Mouse (Mus musculus) forebrain, embryonic 16.5 days (tissue): ENCODE data around the gene Acsf3. TPM values are rescaled to one million over a fixed set of nuclear protein-coding genes. Genes with fewer than 3 reads are reported as not detected.

Experiments used
- ATAC-seq: fragments of 200-750 bp; cut with Nextera tagmentation; 2 replicates; pipeline ENCODE4 v1.8.0; 2017; ENCODE audit warnings: mild to moderate bottlenecking, moderate library complexity
- H3K27ac ChIP-seq: fragments of 300-500 bp; sonication (generic); 2 replicates; pipeline ENCODE4 v1.5.1; 2014; ENCODE audit warnings: low read length, control low read depth
- H3K27me3 ChIP-seq: fragments of 300-500 bp; sonication (generic); replicated peaks from 2 replicates; pipeline ENCODE4 v1.6.1; 2014; ENCODE audit warnings: low read length; ENCODE audit not compliant: control insufficient read depth, insufficient read depth
- H3K36me3 ChIP-seq: fragments of 300-500 bp; sonication (generic); 2 replicates; pipeline ENCODE4 v1.6.1; 2014; ENCODE audit not compliant: control insufficient read depth, insufficient read depth
- H3K4me1 ChIP-seq: fragments of 300-500 bp; sonication (generic); replicated peaks from 2 replicates; pipeline ENCODE4 v1.6.1; 2014; ENCODE audit warnings: low read length; ENCODE audit not compliant: control insufficient read depth, insufficient read depth
- H3K4me2 ChIP-seq: fragments of 300-500 bp; sonication (generic); 2 replicates; pipeline ENCODE4 v1.6.1; 2014; ENCODE audit warnings: mild to moderate bottlenecking, low read length, control low read depth
- H3K4me3 ChIP-seq: fragments of 300-500 bp; sonication (generic); replicated peaks from 2 replicates; pipeline ENCODE4 v1.5.1; 2014; ENCODE audit warnings: mild to moderate bottlenecking, low read length, control low read depth
- H3K9ac ChIP-seq: fragments of 300-500 bp; sonication (generic); replicated peaks from 2 replicates; pipeline ENCODE4 v1.6.1; 2014; ENCODE audit warnings: low read depth, low read length, control low read depth
- H3K9me3 ChIP-seq: fragments of 300-500 bp; sonication (generic); 2 replicates; pipeline ENCODE4 v1.6.1; 2016; ENCODE audit warnings: low read length; ENCODE audit not compliant: control insufficient read depth
- WGBS: fragments of 180-500 bp; shearing (Covaris S2); extraction: QIAGEN DNeasy Blood & Tissue Kit; methylation state at CpG from one replicate; pipeline ENCODE4 v1.1.7; 2014; 5-methylcytosine and 5-hydroxymethylcytosine counted together
- polyA plus RNA-seq: library from polyadenylated mRNA; unstranded; fragments of >200 nt; fragmentation: Nextera tagmentation; extraction: Ambion mirVana; gene quantifications from 2 replicates; pipeline ENCODE4 v1.2.1, GENCODE M21; 2015

The Acsf3 gene
- polyA plus RNA-seq, 1 experiment from 2014 or later, result 15.9 TPM

DNA sequence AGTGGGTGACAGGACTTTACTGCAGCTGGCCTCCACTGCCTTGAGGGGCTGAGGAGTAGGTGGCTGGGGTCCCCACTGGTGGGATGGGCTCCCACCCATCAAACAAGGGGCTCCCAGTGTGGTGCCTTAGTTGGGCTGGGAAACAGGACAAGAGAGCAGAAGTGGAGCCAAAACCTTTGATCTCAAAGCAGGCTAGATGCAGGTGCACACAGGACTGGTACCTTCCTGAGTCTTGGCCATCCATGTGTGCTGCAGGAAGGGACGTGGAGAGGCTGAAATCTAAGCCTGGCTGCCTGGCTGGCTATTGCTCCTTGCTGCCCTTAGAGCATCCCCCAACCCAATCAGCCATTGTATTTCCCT is 77.2 kb downstream of the Acsf3 start:
- no peak overlapping the region for H3K9ac ChIP-seq
- H3K9me3 ChIP-seq, result no peaks in the 10 kb centered on the region
- H3K27ac ChIP-seq, result no peak overlapping the region
- no peak overlapping the region for H3K4me3 ChIP-seq
- H3K4me2 ChIP-seq, result no peak overlapping the region
- H3K4me1 ChIP-seq, result peaks cover 11% of the 10 kb centered on the region
- no peak for ATAC-seq
- no peaks in the 10 kb centered on the region; the same call in 1 of the 2 replicates for H3K27me3 ChIP-seq
- H3K36me3 ChIP-seq, result no peaks in the 10 kb centered on the region
- WGBS, result 53% methylated on average over 1 of the region's 1 CpGs

GRCm38 (mm10) chr8:122853340-122853771 is 78.1 kb downstream of the Acsf3 start:
- ATAC-seq, result peak; percentile 75; the same call in 1 of the 2 replicates
- H3K36me3 ChIP-seq, result no peaks in the 10 kb centered on the region
- no peak overlapping the region for H3K27ac ChIP-seq
- no peak overlapping the region for H3K4me3 ChIP-seq
- 14% methylated on average over 11 of the region's 11 CpGs for WGBS
- peaks cover 8% of the 10 kb centered on the region for H3K4me1 ChIP-seq
- H3K9ac ChIP-seq, result 0 out of 2 replicates have a peak overlapping the region, but pooled peaks have one; percentile 0
- H3K27me3 ChIP-seq, result no peaks in the 10 kb centered on the region; the same call in 1 of the 2 replicates
- no peak overlapping the region for H3K4me2 ChIP-seq
- no peaks in the 10 kb centered on the region for H3K9me3 ChIP-seq

DNA sequence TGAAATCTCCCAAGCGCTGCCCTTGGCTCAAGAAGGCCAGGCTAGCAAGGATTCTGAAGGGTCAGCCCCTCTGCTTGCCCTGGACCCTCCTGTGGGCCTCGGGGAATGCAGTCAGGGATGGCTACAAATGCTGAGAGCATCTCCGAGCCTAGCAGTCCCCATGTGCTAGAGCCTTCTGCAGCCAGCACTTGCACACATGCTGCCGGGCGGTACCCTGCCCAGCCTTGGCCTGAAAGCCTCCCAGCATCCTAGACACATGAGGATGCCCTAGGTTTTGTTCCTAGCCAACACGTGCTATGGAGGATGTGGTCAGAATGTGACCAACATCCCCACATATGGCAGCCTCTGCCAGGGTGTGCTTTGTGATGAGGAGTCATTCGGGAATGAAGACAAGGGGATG is 79.1 kb downstream of the Acsf3 start:
- H3K27ac ChIP-seq, result no peak overlapping the region
- H3K4me1 ChIP-seq, result peaks cover 7% of the 10 kb centered on the region
- H3K9ac ChIP-seq, result no peak overlapping the region
- no peaks in the 10 kb centered on the region for H3K36me3 ChIP-seq
- 84% methylated on average over 7 of the region's 7 CpGs for WGBS
- no peak overlapping the region for H3K4me3 ChIP-seq
- ATAC-seq, result no peak
- no peak overlapping the region for H3K4me2 ChIP-seq
- H3K27me3 ChIP-seq, result no peaks in the 10 kb centered on the region
- H3K9me3 ChIP-seq, result no peaks in the 10 kb centered on the region

DNA sequence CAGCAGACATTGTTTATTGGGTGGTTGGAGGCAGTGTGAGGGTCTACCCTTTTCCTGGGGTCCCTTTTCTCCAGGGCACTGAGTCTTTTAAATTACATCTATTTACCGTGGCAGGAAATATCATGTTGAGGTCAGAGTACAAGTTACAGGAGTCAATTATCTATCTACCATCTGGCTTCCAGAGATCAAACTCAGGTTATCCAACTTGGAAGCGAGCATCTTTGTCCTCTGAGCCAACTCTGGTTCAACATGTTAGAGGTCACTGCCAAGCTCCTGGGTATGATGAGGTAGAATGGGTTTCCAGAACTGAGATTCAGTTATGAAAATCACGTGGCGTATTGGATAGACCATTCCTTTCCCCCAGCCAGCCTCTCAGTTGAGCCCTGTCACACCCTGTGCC is 79.8 kb downstream of the Acsf3 start:
- Histone ChIP-seq H3K36me3 (no peaks in the 10 kb centered on the region), H3K4me1 (peaks cover 7% of the 10 kb centered on the region), H3K9ac (no peak overlapping the region), H3K9me3 (no peaks in the 10 kb centered on the region), H3K27ac (no peak overlapping the region), H3K4me2 (no peak overlapping the region), H3K4me3 (no peak overlapping the region), H3K27me3 (no peaks in the 10 kb centered on the region)
- ATAC-seq, result no peak
- 86% methylated on average over 4 of the region's 4 CpGs for WGBS

DNA sequence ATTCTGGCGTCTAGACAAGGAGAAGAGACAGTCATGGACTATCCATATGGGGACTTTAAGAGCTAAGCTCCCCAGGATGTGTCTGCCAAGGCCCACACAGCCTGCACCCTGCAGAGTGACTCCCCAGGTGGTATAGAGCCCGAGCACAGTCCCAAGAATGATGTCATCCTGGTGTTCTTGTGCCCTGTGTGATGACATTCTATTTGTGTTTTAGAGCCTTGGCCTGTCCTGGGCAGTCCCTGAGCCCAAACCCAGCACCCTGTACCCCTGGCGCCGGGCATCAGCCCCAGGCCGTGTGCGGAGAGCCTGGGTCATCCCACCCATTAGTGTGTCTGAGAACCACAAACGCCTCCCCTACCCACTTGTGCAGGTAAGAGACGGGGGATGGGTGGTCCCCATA is 81.0 kb downstream of the Acsf3 start:
- Histone ChIP-seq H3K4me3 (no peak overlapping the region), H3K4me1 (peaks cover 7% of the 10 kb centered on the region), H3K27ac (no peak overlapping the region), H3K9me3 (no peaks in the 10 kb centered on the region), H3K4me2 (no peak overlapping the region), H3K36me3 (no peaks in the 10 kb centered on the region), H3K27me3 (no peaks in the 10 kb centered on the region), H3K9ac (no peak overlapping the region)
- ATAC-seq, result no peak
- 77% methylated on average over 8 of the region's 8 CpGs for WGBS

DNA sequence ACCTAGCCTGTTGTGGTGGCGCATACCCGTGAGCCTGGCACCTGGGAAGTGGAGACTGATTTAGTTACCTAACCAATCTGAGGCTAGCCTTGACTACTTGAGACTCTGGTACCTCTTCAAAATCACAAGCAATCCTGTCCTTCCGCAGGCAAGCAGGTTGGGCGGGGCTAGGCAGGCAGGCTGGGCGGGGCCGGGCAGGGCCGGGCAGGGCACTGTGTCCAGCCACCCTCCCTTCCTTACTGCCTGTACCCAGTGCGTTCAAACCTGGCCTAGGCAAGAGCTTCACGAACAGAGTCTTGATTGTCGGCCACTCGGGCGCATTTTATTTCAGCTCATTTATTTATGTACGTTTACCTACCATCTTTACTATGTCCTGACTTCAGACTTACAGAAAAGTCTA is 84.6 kb downstream of the Acsf3 start:
- 67% methylated on average over 12 of the region's 13 CpGs for WGBS
- Histone ChIP-seq H3K4me1 (no peaks in the 10 kb centered on the region), H3K4me3 (no peak overlapping the region), H3K36me3 (no peaks in the 10 kb centered on the region), H3K9me3 (0 out of 2 replicates have a peak, but pooled peaks cover 6% of the 10 kb centered on the region), H3K27me3 (no peaks in the 10 kb centered on the region), H3K4me2 (no peak overlapping the region), H3K9ac (no peak overlapping the region), H3K27ac (no peak overlapping the region)
- no peak for ATAC-seq

GRCm38 (mm10) chr8:122864719-122865129 is 89.4 kb downstream of the Acsf3 start:
- H3K9me3 ChIP-seq, result peaks cover 10% of the 10 kb centered on the region
- no peak overlapping the region for H3K9ac ChIP-seq
- H3K27me3 ChIP-seq, result no peaks in the 10 kb centered on the region
- H3K36me3 ChIP-seq, result no peaks in the 10 kb centered on the region
- ATAC-seq, result 0 out of 2 replicates have a peak, but pooled peaks have one; percentile 26
- H3K4me1 ChIP-seq, result no peaks in the 10 kb centered on the region
- peak overlapping the region; percentile 32 for H3K4me2 ChIP-seq
- WGBS, result 53% methylated on average over 26 of the region's 26 CpGs
- peak overlapping the region; percentile 33 for H3K4me3 ChIP-seq
- H3K27ac ChIP-seq, result no peak overlapping the region

- Histone ChIP-seq H3K4me1 (no peaks in the 10 kb centered on the region), H3K36me3 (no peaks in the 10 kb centered on the region), H3K4me3 (peak overlapping the region; percentile 33), H3K9me3 (peaks cover 10% of the 10 kb centered on the region), H3K27me3 (no peaks in the 10 kb centered on the region), H3K4me2 (peak overlapping the region; percentile 32), H3K9ac (no peak overlapping the region), H3K27ac (no peak overlapping the region)
- no peak for ATAC-seq
- 65% methylated on average over 10 of the region's 10 CpGs for WGBS
Measured at GRCm38 (mm10) chr8:122865441-122865840, 90.2 kb downstream of the Acsf3 start.

DNA sequence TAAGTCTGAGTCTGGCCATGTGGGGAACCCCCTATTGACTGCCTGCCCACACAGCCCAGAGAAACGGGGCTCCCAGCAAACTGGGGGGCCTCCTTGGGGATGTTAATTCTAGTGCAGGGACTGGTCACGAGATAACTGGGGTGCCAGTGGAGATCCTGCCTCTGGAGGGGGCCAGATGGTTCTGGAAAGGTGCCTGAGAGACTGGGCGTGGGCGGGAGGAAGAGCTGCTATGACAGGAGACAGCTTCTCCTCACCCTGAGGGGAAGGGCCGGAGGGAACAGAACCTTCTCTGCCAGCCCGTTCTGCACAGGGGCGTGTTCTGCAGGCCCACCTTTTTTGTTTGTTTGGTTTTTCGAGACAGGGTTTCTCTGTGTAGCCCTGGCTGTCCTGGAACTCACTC is 90.9 kb downstream of the Acsf3 start:
- Histone ChIP-seq H3K9me3 (peaks cover 10% of the 10 kb centered on the region), H3K9ac (no peak overlapping the region), H3K27ac (no peak overlapping the region), H3K4me2 (no peak overlapping the region), H3K36me3 (no peaks in the 10 kb centered on the region), H3K27me3 (no peaks in the 10 kb centered on the region), H3K4me3 (no peak overlapping the region), H3K4me1 (no peaks in the 10 kb centered on the region)
- 80% methylated on average over 8 of the region's 8 CpGs for WGBS
- ATAC-seq, result no peak
